Mouse (Mus musculus) stomach, embryonic 14.5 days (tissue): ENCODE measurements around the gene Pcnp. TPM values are rescaled to one million over a fixed set of nuclear protein-coding genes. Genes with fewer than 3 reads are reported as not detected.
"Not testable (repeated sequence)": the region's sequence is repeated elsewhere in the genome, so short reads cannot be mapped to it uniquely, and the experiment has no call there.

Experiments used
- ATAC-seq: fragments of 200-750 bp; cut with Nextera tagmentation; 2 replicates; pipeline ENCODE4 v1.8.0; 2017; ENCODE audit warnings: low read depth, moderate TSS enrichment; ENCODE audit not compliant: insufficient number of reproducible peaks, insufficient read depth, low FRiP score
- H3K27ac ChIP-seq: fragments of 300-500 bp; sonication (generic); 2 replicates; pipeline ENCODE4 v1.5.1; 2014; ENCODE audit warnings: mild to moderate bottlenecking, low read length, moderate library complexity, mixed read lengths
- H3K27me3 ChIP-seq: fragments of 300-500 bp; sonication (generic); 2 replicates; pipeline ENCODE4 v1.6.1; 2014; ENCODE audit warnings: low read length, control low read depth, mixed read lengths; ENCODE audit not compliant: control insufficient read depth, insufficient read depth
- H3K36me3 ChIP-seq: fragments of 300-500 bp; sonication (generic); 2 replicates; pipeline ENCODE4 v1.6.1; 2014; ENCODE audit warnings: mild to moderate bottlenecking, control low read depth, low read length, moderate library complexity, mixed read lengths; ENCODE audit not compliant: control insufficient read depth, insufficient read depth
- H3K4me1 ChIP-seq: fragments of 300-500 bp; sonication (generic); 2 replicates; pipeline ENCODE4 v1.6.1; 2014; ENCODE audit warnings: low read length, control low read depth, mixed read lengths; ENCODE audit not compliant: control insufficient read depth, insufficient read depth
- H3K4me2 ChIP-seq: fragments of 300-500 bp; sonication (generic); replicated peaks from 2 replicates; pipeline ENCODE4 v1.6.1; 2014; ENCODE audit warnings: low read depth, low read length, control low read depth
- H3K4me3 ChIP-seq: fragments of 300-500 bp; sonication (generic); 2 replicates; pipeline ENCODE4 v1.5.1; 2014; ENCODE audit warnings: low read depth, low read length, control low read depth
- H3K9ac ChIP-seq: fragments of 300-500 bp; sonication (generic); replicated peaks from 2 replicates; pipeline ENCODE4 v1.6.1; 2014; ENCODE audit warnings: low read depth, mild to moderate bottlenecking, control low read depth, low read length, moderate library complexity, mixed read lengths
- H3K9me3 ChIP-seq: fragments of 300-500 bp; sonication (generic); 2 replicates; pipeline ENCODE4 v1.6.1; 2016; ENCODE audit warnings: low read depth, low read length, control low read depth; ENCODE audit not compliant: control insufficient read depth
- WGBS: fragments of 180-500 bp; shearing (Covaris S2); extraction: QIAGEN DNeasy Blood & Tissue Kit; methylation state at CpG from one replicate; pipeline ENCODE4 v1.1.7; 2014; 5-methylcytosine and 5-hydroxymethylcytosine counted together
- polyA plus RNA-seq: library from polyadenylated mRNA; unstranded; fragments of >200 nt; fragmentation: Nextera tagmentation; extraction: Ambion mirVana; gene quantifications from 2 replicates; pipeline ENCODE4 v1.2.1, GENCODE M21; 2014

The Pcnp gene
- polyA plus RNA-seq, 1 experiment from 2014 or later, result 231 TPM

GRCm38 (mm10) chr16:56055911-56056310 is 26.4 kb upstream of the Pcnp start:
- no peak overlapping the region for H3K9ac ChIP-seq
- H3K4me1 ChIP-seq, result no peaks in the 10 kb centered on the region
- H3K27ac ChIP-seq, result no peak overlapping the region
- H3K27me3 ChIP-seq, result no peaks in the 10 kb centered on the region
- WGBS, result 73% methylated on average over 3 of the region's 3 CpGs
- no peak overlapping the region for H3K4me3 ChIP-seq
- ATAC-seq, result no peak
- H3K36me3 ChIP-seq, result no peaks in the 10 kb centered on the region
- H3K4me2 ChIP-seq, result no peak overlapping the region
- H3K9me3 ChIP-seq, result no peaks in the 10 kb centered on the region

GRCm38 (mm10) chr16:56048038-56048437 is 18.5 kb upstream of the Pcnp start, which contains the start of gene Senp7:
Senp7 (plus strand) TSS chr16:56048338.
- H3K9me3 ChIP-seq, H3K27me3 ChIP-seq, H3K36me3 ChIP-seq, ATAC-seq, H3K9ac ChIP-seq, H3K4me3 ChIP-seq, H3K4me1 ChIP-seq, H3K4me2 ChIP-seq, H3K27ac ChIP-seq: not testable (repeated sequence)
- WGBS, result no CpG with 5 or more reads among the region's 4 CpGs

GRCm38 (mm10) chr16:56038090-56038489 is 8.6 kb upstream of the Pcnp start:
- WGBS, result 30% methylated on average over 8 of the region's 8 CpGs
- Histone ChIP-seq H3K4me2 (peak overlapping the region; percentile 45), H3K9ac (peak overlapping the region; percentile 85), H3K36me3 (peaks cover 17% of the 10 kb centered on the region), H3K4me1 (peaks cover 13% of the 10 kb centered on the region), H3K9me3 (no peaks in the 10 kb centered on the region), H3K4me3 (peak overlapping the region; percentile 88), H3K27me3 (no peaks in the 10 kb centered on the region), H3K27ac (peak overlapping the region; percentile 86)
- ATAC-seq, result no peak

- ATAC-seq, result peak; percentile 99
- peak within 1 kb of the TSS; percentile 85 for H3K9ac ChIP-seq
- under 1% methylated on average over 62 of the region's 63 CpGs for WGBS
- peak within 1 kb of the TSS; percentile 86 for H3K27ac ChIP-seq
- H3K27me3 ChIP-seq, result no peaks in the 10 kb centered on the region
- H3K4me2 ChIP-seq, result peak within 1 kb of the TSS; percentile 71
- peak within 1 kb of the TSS; percentile 88 for H3K4me3 ChIP-seq
- peaks cover 13% of the 10 kb centered on the region for H3K4me1 ChIP-seq
- peaks cover 24% of the 10 kb centered on the region for H3K36me3 ChIP-seq
- H3K9me3 ChIP-seq, result no peaks in the 10 kb centered on the region
Measured at GRCm38 (mm10) chr16:56037138-56038010, 7.8 kb upstream of the Pcnp start, which contains the start of gene Trmt10c. Trmt10c (minus strand) TSS chr16:56037819.

- peak overlapping the region; percentile 71 for H3K4me2 ChIP-seq
- H3K27ac ChIP-seq, result no peak overlapping the region
- H3K36me3 ChIP-seq, result peaks cover 29% of the 10 kb centered on the region
- 58% methylated on average over 6 of the region's 6 CpGs for WGBS
- peak overlapping the region; percentile 88 for H3K4me3 ChIP-seq
- H3K9ac ChIP-seq, result peak overlapping the region; percentile 85; the same call in 1 of the 2 replicates
- H3K4me1 ChIP-seq, result peaks cover 13% of the 10 kb centered on the region
- no peaks in the 10 kb centered on the region for H3K9me3 ChIP-seq
- no peak for ATAC-seq
- no peaks in the 10 kb centered on the region for H3K27me3 ChIP-seq
Measured at GRCm38 (mm10) chr16:56036501-56036900, 7.0 kb upstream of the Pcnp start.

GRCm38 (mm10) chr16:56034566-56034965 is 5.0 kb upstream of the Pcnp start:
- no peak overlapping the region for H3K27ac ChIP-seq
- peaks cover 29% of the 10 kb centered on the region for H3K36me3 ChIP-seq
- no peaks in the 10 kb centered on the region for H3K9me3 ChIP-seq
- no peak for ATAC-seq
- H3K27me3 ChIP-seq, result no peaks in the 10 kb centered on the region
- H3K4me1 ChIP-seq, result peaks cover 16% of the 10 kb centered on the region
- WGBS, result 96% methylated on average over 6 of the region's 6 CpGs
- H3K4me3 ChIP-seq, result no peak overlapping the region
- no peak overlapping the region for H3K4me2 ChIP-seq
- no peak overlapping the region for H3K9ac ChIP-seq

GRCm38 (mm10) chr16:56028722-56029551 is 602 bp downstream of the Pcnp start:
- H3K4me1 ChIP-seq, result peaks cover 11% of the 10 kb centered on the region
- peak overlapping the region; percentile 90 for H3K27ac ChIP-seq
- peak; percentile 84 for ATAC-seq
- no peaks in the 10 kb centered on the region for H3K27me3 ChIP-seq
- H3K36me3 ChIP-seq, result peaks cover 34% of the 10 kb centered on the region
- no peaks in the 10 kb centered on the region for H3K9me3 ChIP-seq
- WGBS, result under 1% methylated on average over 60 of the region's 62 CpGs
- H3K4me3 ChIP-seq, result peak overlapping the region; percentile 73
- peak overlapping the region; percentile 95 for H3K9ac ChIP-seq
- peak overlapping the region; percentile 72 for H3K4me2 ChIP-seq

GRCm38 (mm10) chr16:56027854-56028629 is 1.5 kb downstream of the Pcnp start:
- peak overlapping the region; percentile 73 for H3K4me3 ChIP-seq
- H3K27ac ChIP-seq, result no peak overlapping the region
- ATAC-seq, result no peak
- no peaks in the 10 kb centered on the region for H3K27me3 ChIP-seq
- peaks cover 11% of the 10 kb centered on the region for H3K4me1 ChIP-seq
- H3K9me3 ChIP-seq, result no peaks in the 10 kb centered on the region
- H3K36me3 ChIP-seq, result peaks cover 27% of the 10 kb centered on the region; the same call in 1 of the 2 replicates
- WGBS, result 38% methylated on average over 12 of the region's 12 CpGs
- H3K9ac ChIP-seq, result peak overlapping the region; percentile 95
- H3K4me2 ChIP-seq, result peak overlapping the region; percentile 72
